Comparison of ENCODE assay signal across 10 mouse cellular contexts in genomic region chr8:127809203-127810155, GRCm38 (mm10).
DNase-seq lines count a peak whose midpoint lies in the region.
"Had no signal": no experiment of that assay in that cellular context is flagged by ENCODE, and none has a peak within 500 bp of the region (broad histone marks: within the 10 kb centered on the region; RNA-seq: fewer than 3 reads in every experiment).

No protein-coding gene starts in this region.

- intact Hi-C loops in left cerebral cortex, postnatal 4 days (cut with DNase I) = no loop called here

- peak; percentile 26 for DNase-seq in embryo, embryonic 10.5 days (ENCODE audit: low spot score)
- DNase-seq in embryo, embryonic 10 days (ENCODE audit: low spot score) = no peak
- peak; percentile 38 for DNase-seq in layer of hippocampus, adult 11-12 months (ENCODE audit: low spot score)
- DNase-seq in layer of hippocampus, postnatal 25 days (ENCODE audit: extremely low spot score in 1 of 2, low spot score in 1 of 2) = no peak
- DNase-seq in hindlimb bud, embryonic 11.5 days (ENCODE audit: extremely low spot score, low read depth, low spot score) = peak; percentile 67
- peak; percentile 39 for DNase-seq in lung, postnatal 14 days
- DNase-seq in urinary bladder, adult 2 months (ENCODE audit: low spot score) = no peak
- DNase-seq in left cerebral cortex, postnatal 4 days = no peak
- DNase-seq: cerebellum, adult 18-20 months; kidney, postnatal 25 days had no signal

Comparison
In these comparisons a context has a peak if more than half of its experiments do, and no peak if none do; other contexts are left out.
1. DNase-seq: peak in embryo, embryonic 10.5 days (single experiment), layer of hippocampus, adult 11-12 months (single experiment), hindlimb bud, embryonic 11.5 days (single experiment) and lung, postnatal 14 days (single experiment); none in embryo, embryonic 10 days (single experiment), layer of hippocampus, postnatal 25 days (0 of 2), urinary bladder, adult 2 months (single experiment) and left cerebral cortex, postnatal 4 days (single experiment).